Mouse (Mus musculus) thymus, postnatal 4 days (tissue): ENCODE results near the gene Alox12b.
A peak's percentile ranks its signal among the peaks of the same experiment; 100 is the strongest.

ENCODE experiments used
- DNase-seq: peaks from one replicate; pipeline ENCODE4 v3.0.0; 2021

Alox12b gene

GRCm38 (mm10) chr11:69156800-69157199 lies at the start of gene Alox12b:
Gene Alox12b, plus strand, starts transcription at chr11:69156989.
- DNase-seq, result peak; percentile 25

DNA sequence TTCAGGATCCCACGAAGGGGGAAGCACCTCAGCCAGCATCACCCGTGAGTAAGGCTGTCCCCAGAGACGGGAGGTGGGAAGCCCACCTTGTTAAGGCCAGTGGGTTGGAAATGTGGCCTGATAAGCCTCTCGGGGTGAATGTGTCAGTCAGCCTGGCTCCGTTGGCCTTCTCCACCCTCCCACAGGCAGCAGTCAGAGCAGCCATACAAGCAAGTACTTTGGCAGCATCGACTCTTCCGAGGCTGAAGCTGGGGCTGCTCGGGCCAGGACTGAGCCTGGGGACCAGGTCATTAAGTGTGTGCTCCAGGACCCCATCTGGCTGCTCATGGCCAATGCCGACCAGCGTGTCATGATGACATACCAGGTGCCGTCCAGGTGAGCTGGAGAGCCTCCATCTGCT lies 49.1 kb upstream of the Alox12b start:
- peak; percentile 6 for DNase-seq

- DNase-seq, result peak; percentile 7
Measured at GRCm38 (mm10) chr11:69108223-69108622, 48.6 kb upstream of the Alox12b start.

- peak; percentile 14 for DNase-seq
Measured at GRCm38 (mm10) chr11:69109032-69109900, 47.5 kb upstream of the Alox12b start.

- peak; percentile 95 for DNase-seq
Measured at GRCm38 (mm10) chr11:69110319-69111046, 46.3 kb upstream of the Alox12b start.

DNA sequence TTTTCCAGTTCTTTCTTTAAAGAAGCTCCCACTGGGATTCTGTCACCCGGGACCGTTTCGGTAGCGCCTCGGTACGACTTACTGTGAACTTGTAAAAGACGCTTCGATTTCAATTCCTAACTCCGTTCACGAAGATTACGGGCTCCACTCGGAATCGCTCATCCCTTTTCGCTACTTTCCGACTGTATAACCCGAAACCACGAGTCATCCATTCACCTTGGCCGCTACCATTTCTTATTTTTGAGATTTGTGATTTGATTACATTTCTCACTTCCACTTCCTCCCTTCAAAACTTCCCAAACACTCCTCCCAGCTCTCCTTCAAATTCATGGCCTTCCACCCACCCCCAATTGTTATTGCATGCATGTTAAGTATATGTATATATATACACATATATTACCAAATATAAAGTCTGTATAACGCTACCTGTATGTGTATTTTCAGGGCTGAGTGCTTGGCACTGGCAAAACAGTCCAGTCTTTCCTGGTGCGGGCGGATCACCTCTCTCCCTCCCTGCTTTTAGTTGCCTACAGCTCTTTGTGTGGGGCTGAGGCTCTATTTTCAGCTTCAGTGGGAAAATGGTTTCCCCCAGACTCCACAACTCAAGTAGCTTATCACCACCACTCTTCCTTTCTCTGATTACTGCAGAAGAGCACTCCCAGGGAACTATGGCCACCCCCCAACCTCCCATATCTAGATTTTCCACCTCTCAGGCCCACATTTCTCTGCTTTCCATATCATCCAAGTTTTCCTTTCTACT lies 45.6 kb upstream of the Alox12b start:
- no peak for DNase-seq

- no peak for DNase-seq
Measured at GRCm38 (mm10) chr11:69111865-69112264, 44.9 kb upstream of the Alox12b start.

DNA sequence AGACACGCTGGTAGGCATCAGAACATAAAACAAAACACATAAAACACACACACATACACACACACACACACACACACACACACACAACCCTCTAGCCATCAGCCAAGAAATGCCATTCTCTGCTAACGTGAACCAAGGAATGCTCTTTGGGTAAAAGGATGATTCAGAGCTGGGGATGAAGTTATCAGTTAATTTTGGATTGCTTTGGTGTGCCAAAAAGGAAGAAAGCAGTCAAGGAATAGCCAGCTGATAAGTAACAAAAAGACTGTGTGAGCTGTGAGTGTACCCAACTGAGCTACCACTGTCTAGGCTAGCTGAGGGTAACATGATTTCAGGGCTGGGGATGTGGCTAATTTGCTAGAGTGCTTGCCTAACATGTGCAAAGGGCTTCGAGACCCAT lies 42.8 kb upstream of the Alox12b start:
- DNase-seq, result no peak

GRCm38 (mm10) chr11:69114621-69115020 lies 42.2 kb upstream of the Alox12b start:
- no peak for DNase-seq

- DNase-seq, result no peak
Measured at GRCm38 (mm10) chr11:69116843-69117242, 39.9 kb upstream of the Alox12b start.

GRCm38 (mm10) chr11:69117737-69118695 lies 38.8 kb upstream of the Alox12b start:
- DNase-seq, result peak; percentile 80

- peak; percentile 88 for DNase-seq
Measured at GRCm38 (mm10) chr11:69118765-69119164, 38.0 kb upstream of the Alox12b start.

DNA sequence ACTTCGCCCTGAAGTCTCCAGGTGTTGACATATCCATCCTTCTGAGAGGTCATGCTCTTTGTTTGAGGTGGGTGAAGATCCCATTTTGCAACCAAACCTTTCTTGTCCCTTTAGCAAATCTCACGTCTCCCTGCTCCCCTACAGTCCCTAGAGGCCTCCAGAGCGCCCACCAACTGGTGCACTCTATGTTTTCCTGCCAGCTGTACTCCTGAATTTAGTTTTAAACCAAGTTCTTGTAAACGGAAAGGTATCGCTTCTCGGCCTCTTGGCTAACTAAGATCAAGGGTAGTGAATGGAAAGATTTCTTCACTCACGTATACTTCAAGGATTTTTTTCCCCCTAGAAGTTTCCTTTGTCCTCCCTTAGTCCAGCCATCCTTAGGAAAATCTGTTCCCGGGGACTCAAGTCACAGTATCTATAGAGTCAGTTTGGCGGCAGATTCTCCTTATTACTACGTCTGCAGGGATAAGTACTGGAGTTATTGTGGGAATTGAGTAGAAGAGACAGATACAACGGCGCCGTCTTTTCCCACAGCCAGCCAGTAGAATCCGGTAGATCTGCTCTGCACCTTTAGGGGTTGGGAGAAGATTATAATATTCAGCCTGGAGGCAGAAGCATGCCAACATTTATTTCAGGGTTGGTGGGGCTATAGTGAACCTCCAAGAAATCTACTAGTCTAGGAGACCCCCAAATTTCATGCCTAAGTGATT lies 37.2 kb upstream of the Alox12b start:
- no peak for DNase-seq

- DNase-seq, result peak; percentile 33
Measured at GRCm38 (mm10) chr11:69120221-69121000, 36.4 kb upstream of the Alox12b start, which contains the start of gene Hes7. Gene Hes7, plus strand, starts transcription at chr11:69120404.

- no peak for DNase-seq
Measured at GRCm38 (mm10) chr11:69121001-69121740, 35.6 kb upstream of the Alox12b start.

DNA sequence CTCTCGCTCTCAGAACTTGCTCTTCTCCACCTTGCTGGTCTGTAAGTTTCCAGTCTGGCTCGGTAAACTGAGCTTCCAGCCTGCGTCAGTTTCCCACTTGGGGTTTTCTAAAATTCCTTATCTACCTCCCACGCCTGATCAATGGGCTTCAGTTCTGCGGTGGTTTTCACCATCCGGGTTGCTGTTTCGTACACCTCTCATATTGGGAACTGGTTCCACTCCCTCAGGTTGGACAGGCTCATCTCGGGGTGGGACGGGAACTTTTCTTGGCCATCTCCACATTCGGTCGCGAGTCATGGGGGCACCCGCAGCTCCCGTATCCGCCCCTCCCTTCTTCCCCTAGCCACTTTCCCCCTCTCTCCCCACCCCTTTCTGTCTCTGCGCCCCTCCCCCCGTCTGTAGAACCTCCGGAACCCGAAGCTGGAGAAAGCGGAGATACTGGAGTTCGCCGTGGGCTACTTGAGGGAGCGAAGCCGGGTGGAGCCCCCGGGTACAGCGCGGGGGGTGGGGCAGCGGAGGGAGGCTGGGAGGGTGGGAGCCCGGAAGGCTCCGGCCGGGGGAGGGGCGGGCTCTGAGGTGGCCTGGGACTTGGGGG lies 35.0 kb upstream of the Alox12b start:
- DNase-seq, result peak; percentile 69

DNA sequence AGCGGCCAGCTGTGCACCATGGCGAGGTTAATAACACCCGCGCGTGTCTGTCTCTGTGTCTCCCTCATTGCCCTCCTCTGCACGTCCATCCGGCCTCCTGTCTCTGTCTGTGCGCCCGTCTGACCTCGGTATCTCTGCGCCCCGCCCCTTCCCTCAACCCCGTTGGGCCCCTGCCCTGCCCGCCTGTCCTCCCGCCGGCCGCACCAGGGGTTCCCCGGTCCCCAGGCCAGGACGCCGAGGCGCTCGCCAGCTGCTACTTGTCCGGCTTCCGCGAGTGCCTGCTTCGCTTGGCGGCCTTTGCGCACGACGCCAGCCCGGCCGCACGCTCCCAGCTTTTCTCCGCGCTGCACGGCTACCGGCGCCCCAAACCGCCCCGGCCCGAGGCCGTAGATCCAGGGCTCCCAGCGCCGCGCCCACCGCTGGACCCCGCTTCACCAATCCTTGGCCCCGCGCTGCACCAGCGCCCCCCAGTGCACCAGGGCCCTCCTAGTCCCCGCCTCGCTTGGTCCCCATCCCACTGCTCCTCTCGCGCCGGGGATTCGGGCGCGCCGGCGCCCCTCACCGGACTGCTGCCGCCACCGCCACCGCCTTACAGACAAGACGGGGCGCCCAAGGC lies 34.3 kb upstream of the Alox12b start, which contains the start of gene 9130213A22Rik:
Gene 9130213A22Rik (minus strand): TSS at position 254 of the 616 bp plus-strand sequence.
- peak; percentile 88 for DNase-seq

DNA sequence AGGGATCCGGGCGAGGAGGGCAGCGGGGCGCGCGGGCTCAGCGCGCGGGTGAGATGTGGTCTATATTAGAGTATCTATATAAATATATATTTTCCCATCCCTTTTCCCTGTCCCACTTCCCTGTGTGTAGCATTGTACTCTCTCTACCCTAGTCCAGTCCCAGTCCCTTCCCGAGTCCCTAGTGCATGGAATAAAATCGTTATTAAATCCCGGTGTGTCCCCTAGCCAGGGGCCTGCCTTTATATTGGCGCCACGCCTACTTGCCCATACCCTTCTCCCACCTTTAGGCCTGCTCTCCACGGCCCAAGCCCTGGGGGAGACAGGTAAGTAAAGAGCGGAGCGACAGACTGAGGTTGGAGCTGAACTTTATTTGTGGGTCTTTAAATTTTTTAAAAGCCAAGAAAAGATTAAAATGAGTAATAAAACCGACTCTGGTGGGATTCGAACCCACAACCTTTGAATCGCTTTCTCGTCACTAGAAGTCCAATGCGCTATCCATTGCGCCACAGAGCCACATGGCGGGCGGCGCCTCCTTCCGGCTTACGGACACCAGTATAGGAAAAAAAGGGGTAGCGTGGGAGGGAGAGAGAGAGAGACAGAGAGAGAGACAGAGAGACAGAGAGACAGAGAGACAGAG lies 33.6 kb upstream of the Alox12b start:
- peak; percentile 88 for DNase-seq
